Mouse (Mus musculus) kidney, adult 11 months (tissue): ENCODE measurements at regions not wholly inside any gene's neighbourhood (a gene's known extent, or its start where the extent isn't known, plus 50 kb on each side); places are given as distances from the start of the nearest gene placed in this dataset.

ENCODE experiments used
- DNase-seq: peaks from one replicate; pipeline ENCODE4 v3.0.0; 2022

DNA sequence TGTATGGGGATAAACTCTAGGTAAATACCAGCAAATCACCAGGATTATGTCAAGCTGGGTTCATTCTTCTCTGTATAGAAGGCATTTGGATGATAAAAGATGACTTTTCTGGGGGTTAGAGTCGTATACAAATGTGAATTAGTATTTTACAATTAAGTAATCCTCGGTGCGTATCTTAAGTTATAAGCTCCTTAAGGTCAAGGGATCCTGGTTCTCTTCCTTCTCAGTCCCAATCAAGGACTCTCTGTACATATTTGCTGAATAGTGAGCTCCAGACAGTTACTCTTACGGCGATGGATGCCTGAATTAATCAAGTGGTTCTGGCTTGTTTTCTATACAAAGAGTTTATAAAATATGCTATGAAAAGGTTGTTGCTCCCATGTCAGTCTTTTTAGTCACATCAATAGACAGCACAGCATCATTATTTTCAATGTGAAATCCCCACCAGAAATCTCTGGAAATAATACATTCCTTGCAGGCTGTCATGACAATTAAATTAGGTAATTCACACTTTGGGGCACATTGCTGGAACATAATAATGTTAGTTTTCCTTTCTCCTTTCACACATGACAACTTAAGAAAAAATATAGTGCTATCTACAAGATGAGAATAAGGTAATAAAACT is 64.0 kb upstream of the Cwc22 start:
- no peak for DNase-seq

DNA sequence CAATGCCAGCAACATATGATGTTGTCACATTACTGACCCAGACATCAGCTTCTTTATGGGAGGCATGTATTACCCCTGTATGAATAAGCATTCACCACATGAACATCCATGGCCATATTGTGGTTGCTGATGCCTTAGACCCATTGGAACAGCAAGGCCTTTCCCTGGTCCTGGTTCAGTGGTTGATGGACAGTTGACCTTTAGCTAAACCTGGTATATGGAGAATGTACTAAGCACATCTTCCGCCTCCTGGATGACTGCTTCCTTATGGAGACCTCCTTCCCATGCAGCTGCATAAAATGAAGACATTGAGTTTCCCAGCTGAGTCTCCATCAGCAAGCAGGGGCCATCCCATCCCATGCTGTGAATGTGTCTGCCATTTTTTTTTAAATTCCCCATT is 61.9 kb upstream of the Cwc22 start:
- DNase-seq: no peak

DNA sequence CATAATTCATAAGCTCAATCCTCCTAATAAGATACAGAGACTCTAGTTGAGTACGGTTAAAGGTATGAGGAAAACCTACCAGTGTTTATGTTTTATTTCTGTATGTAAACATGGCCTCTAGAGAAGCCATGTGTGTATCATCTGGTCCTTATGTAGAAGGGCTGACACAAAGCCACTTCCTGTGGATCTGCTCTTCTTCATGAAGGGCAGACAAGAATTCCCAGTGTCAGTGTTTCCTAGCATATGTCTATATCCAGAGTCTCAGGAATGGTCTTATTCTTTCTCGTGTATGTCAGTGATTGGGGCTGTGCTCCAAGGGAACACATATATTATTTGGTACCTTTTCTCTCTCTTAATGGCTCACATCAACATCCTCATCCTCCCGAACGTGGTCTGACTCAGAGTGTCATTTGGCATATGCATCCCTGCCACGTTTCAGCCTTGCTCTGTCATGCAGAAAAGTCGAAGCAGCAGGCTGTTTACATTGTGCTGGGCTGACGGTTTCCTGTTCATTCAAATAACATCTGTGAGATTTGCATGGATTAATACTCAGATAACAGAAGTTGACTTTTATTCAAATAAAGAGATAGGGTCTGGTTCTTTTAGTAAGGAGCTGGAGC is 59.3 kb upstream of the Cwc22 start:
- no peak for DNase-seq

DNA sequence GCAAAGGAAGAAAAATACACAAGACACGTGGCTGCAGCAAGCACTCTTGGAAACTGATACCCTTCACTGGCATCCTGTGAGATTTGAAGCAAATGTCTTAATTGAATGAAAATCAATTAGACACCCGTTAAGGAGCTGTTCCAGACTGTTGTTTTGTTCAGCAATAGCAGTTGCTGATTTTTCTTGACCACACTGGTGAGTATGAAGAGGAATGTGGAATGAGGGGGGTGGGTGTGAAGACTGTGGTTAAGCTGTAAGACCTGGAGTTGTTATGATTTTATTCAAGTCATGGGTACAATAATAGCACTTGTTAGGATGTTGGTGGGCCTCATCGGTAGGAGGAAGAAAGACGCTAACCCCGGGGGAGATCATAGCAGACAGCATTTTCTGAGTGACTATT is 58.3 kb upstream of the Cwc22 start:
- DNase-seq: no peak
